Mouse (Mus musculus) embryo, embryonic 10.5 days (tissue): ENCODE data around the gene Slc23a3.
A peak's percentile ranks its signal among the peaks of the same experiment; 100 is the strongest.

Experiments
- DNase-seq: peaks from one replicate; pipeline ENCODE4 v3.0.0-alpha.2; 2015; ENCODE audit warnings: low spot score

Gene Slc23a3

GRCm38 (mm10) chr1:75138448-75138847 is 4.8 kb upstream of the Slc23a3 start:
- DNase-seq, result no peak

GRCm38 (mm10) chr1:75136730-75137129 is 3.0 kb upstream of the Slc23a3 start:
- DNase-seq, result no peak

- DNase-seq, result no peak
Measured at GRCm38 (mm10) chr1:75136293-75136692, 2.6 kb upstream of the Slc23a3 start.

- DNase-seq, result no peak
Measured at GRCm38 (mm10) chr1:75128641-75129040, 5.0 kb downstream of the Slc23a3 start.

GRCm38 (mm10) chr1:75125418-75125817 is 8.3 kb downstream of the Slc23a3 start:
- DNase-seq, result no peak

- peak; percentile 97 for DNase-seq
Measured at GRCm38 (mm10) chr1:75124346-75125321, 9.1 kb downstream of the Slc23a3 start, which contains the start of gene Nhej1. Gene Nhej1 (minus strand): TSS chr1:75125200.

GRCm38 (mm10) chr1:75122211-75122610 is 11.5 kb downstream of the Slc23a3 start:
- no peak for DNase-seq
